Mouse (Mus musculus): ENCODE results near the gene March4. TPM values are rescaled to one million over a fixed set of nuclear protein-coding genes. Genes with fewer than 3 reads are reported as not detected.

Gene March4
- polyA plus RNA-seq, 1 experiment from 2014 or later = 0.15 TPM

GRCm38 (mm10) chr1:72409936-72410335 is 126.8 kb downstream of the March4 start:
- Histone ChIP-seq H3K4me3 (ENCODE audit: low read depth, low read length) (no peak overlapping the region), H3K27me3 (ENCODE audit: control insufficient read depth, insufficient read depth, low read length) (no peaks in the 10 kb centered on the region), H3K9me3 (ENCODE audit: control insufficient read depth, low read length) (no peaks in the 10 kb centered on the region), H3K27ac (ENCODE audit: low read depth, low read length) (no peak overlapping the region), H3K4me1 (replicated peaks; ENCODE audit: control insufficient read depth, insufficient read depth, low read length) (0 out of 2 replicates have a peak, but pooled peaks cover 3% of the 10 kb centered on the region), H3K36me3 (ENCODE audit: control insufficient read depth, insufficient read depth, low read length) (no peaks in the 10 kb centered on the region), H3K4me2 (ENCODE audit: low read depth, low read length, severe bottlenecking) (no peak overlapping the region), H3K9ac (ENCODE audit: low read length) (no peak overlapping the region)
- ATAC-seq (replicated peaks; ENCODE audit: low FRiP score) (no peak), DNase-seq (ENCODE audit: low spot score) (no peak)
- 88% methylated on average over 5 of the region's 5 CpGs for WGBS

GRCm38 (mm10) chr1:72406505-72407079 is 130.1 kb downstream of the March4 start:
- no peaks in the 10 kb centered on the region for H3K9me3 ChIP-seq (ENCODE audit: control insufficient read depth, low read length)
- 86% methylated on average over 14 of the region's 14 CpGs for WGBS

GRCm38 (mm10) chr1:72401331-72402069 is 135.2 kb downstream of the March4 start:
- H3K9me3 ChIP-seq (ENCODE audit: control insufficient read depth, low read length) = no peaks in the 10 kb centered on the region
- no peak for ATAC-seq (replicated peaks; ENCODE audit: low FRiP score)
- no peaks in the 10 kb centered on the region for H3K36me3 ChIP-seq (ENCODE audit: control insufficient read depth, insufficient read depth, low read length)
- H3K4me3 ChIP-seq (ENCODE audit: low read depth, low read length) = no peak overlapping the region
- no peak overlapping the region for H3K4me2 ChIP-seq (ENCODE audit: low read depth, low read length, severe bottlenecking)
- H3K27ac ChIP-seq (ENCODE audit: low read depth, low read length) = no peak overlapping the region
- WGBS = 76% methylated on average over 8 of the region's 8 CpGs
- no peak for DNase-seq (ENCODE audit: low spot score)
- no peaks in the 10 kb centered on the region for H3K27me3 ChIP-seq (ENCODE audit: control insufficient read depth, insufficient read depth, low read length)
- no peaks in the 10 kb centered on the region for H3K4me1 ChIP-seq (replicated peaks; ENCODE audit: control insufficient read depth, insufficient read depth, low read length)
- no peak overlapping the region for H3K9ac ChIP-seq (ENCODE audit: low read length)

More at GRCm38 (mm10) chr1:72406505-72407079, 130.1 kb downstream of the March4 start:
- Histone ChIP-seq H3K4me3 (ENCODE audit: low read depth, low read length) (no peak overlapping the region), H3K27me3 (ENCODE audit: control insufficient read depth, insufficient read depth, low read length) (no peaks in the 10 kb centered on the region), H3K27ac (ENCODE audit: low read depth, low read length) (no peak overlapping the region), H3K4me2 (ENCODE audit: low read depth, low read length, severe bottlenecking) (no peak overlapping the region), H3K9ac (ENCODE audit: low read length) (no peak overlapping the region), H3K36me3 (ENCODE audit: control insufficient read depth, insufficient read depth, low read length) (no peaks in the 10 kb centered on the region), H3K4me1 (replicated peaks; ENCODE audit: control insufficient read depth, insufficient read depth, low read length) (no peaks in the 10 kb centered on the region)
- ATAC-seq (replicated peaks; ENCODE audit: low FRiP score) (no peak), DNase-seq (ENCODE audit: low spot score) (no peak)

- no peak for ATAC-seq (replicated peaks; ENCODE audit: low FRiP score)
Measured at GRCm38 (mm10) chr1:72400616-72401015, 136.1 kb downstream of the March4 start.

GRCm38 (mm10) chr1:72399720-72400401 is 136.9 kb downstream of the March4 start:
- no peaks in the 10 kb centered on the region for H3K4me1 ChIP-seq (replicated peaks; ENCODE audit: control insufficient read depth, insufficient read depth, low read length)
- ATAC-seq (replicated peaks; ENCODE audit: low FRiP score) (no peak), DNase-seq (ENCODE audit: low spot score) (no peak)
- no peak overlapping the region for H3K27ac ChIP-seq (ENCODE audit: low read depth, low read length)
- no peaks in the 10 kb centered on the region for H3K27me3 ChIP-seq (ENCODE audit: control insufficient read depth, insufficient read depth, low read length)
- no peaks in the 10 kb centered on the region for H3K9me3 ChIP-seq (ENCODE audit: control insufficient read depth, low read length)
- no peak overlapping the region for H3K4me3 ChIP-seq (ENCODE audit: low read depth, low read length)
- no peaks in the 10 kb centered on the region for H3K36me3 ChIP-seq (ENCODE audit: control insufficient read depth, insufficient read depth, low read length)
- H3K9ac ChIP-seq (ENCODE audit: low read length) = no peak overlapping the region
- H3K4me2 ChIP-seq (ENCODE audit: low read depth, low read length, severe bottlenecking) = no peak overlapping the region
- 90% methylated on average over 8 of the region's 8 CpGs for WGBS

More at GRCm38 (mm10) chr1:72400616-72401015, 136.1 kb downstream of the March4 start:
- Histone ChIP-seq H3K36me3 (ENCODE audit: control insufficient read depth, insufficient read depth, low read length) (no peaks in the 10 kb centered on the region), H3K27ac (ENCODE audit: low read depth, low read length) (no peak overlapping the region), H3K27me3 (ENCODE audit: control insufficient read depth, insufficient read depth, low read length) (no peaks in the 10 kb centered on the region), H3K4me3 (ENCODE audit: low read depth, low read length) (no peak overlapping the region), H3K9ac (ENCODE audit: low read length) (no peak overlapping the region), H3K9me3 (ENCODE audit: control insufficient read depth, low read length) (no peaks in the 10 kb centered on the region), H3K4me1 (replicated peaks; ENCODE audit: control insufficient read depth, insufficient read depth, low read length) (no peaks in the 10 kb centered on the region), H3K4me2 (ENCODE audit: low read depth, low read length, severe bottlenecking) (no peak overlapping the region)
- 91% methylated on average over 9 of the region's 9 CpGs for WGBS
- no peak for DNase-seq (ENCODE audit: low spot score)

GRCm38 (mm10) chr1:72390420-72390819 is 146.3 kb downstream of the March4 start:
- Histone ChIP-seq H3K36me3 (ENCODE audit: control insufficient read depth, insufficient read depth, low read length) (no peaks in the 10 kb centered on the region), H3K4me2 (ENCODE audit: low read depth, low read length, severe bottlenecking) (no peak overlapping the region), H3K4me1 (replicated peaks; ENCODE audit: control insufficient read depth, insufficient read depth, low read length) (no peaks in the 10 kb centered on the region), H3K9me3 (ENCODE audit: control insufficient read depth, low read length) (no peaks in the 10 kb centered on the region), H3K27ac (ENCODE audit: low read depth, low read length) (no peak overlapping the region), H3K27me3 (ENCODE audit: control insufficient read depth, insufficient read depth, low read length) (no peaks in the 10 kb centered on the region), H3K4me3 (ENCODE audit: low read depth, low read length) (no peak overlapping the region), H3K9ac (ENCODE audit: low read length) (no peak overlapping the region)
- ATAC-seq (replicated peaks; ENCODE audit: low FRiP score) (no peak), DNase-seq (ENCODE audit: low spot score) (no peak)
- WGBS = 83% methylated on average over 4 of the region's 4 CpGs

- Histone ChIP-seq H3K4me1 (replicated peaks; ENCODE audit: control insufficient read depth, insufficient read depth, low read length) (no peaks in the 10 kb centered on the region), H3K4me3 (ENCODE audit: low read depth, low read length) (no peak overlapping the region), H3K27ac (ENCODE audit: low read depth, low read length) (no peak overlapping the region), H3K9ac (ENCODE audit: low read length) (no peak overlapping the region), H3K4me2 (ENCODE audit: low read depth, low read length, severe bottlenecking) (no peak overlapping the region), H3K36me3 (ENCODE audit: control insufficient read depth, insufficient read depth, low read length) (no peaks in the 10 kb centered on the region; the same call in 1 of the 2 replicates), H3K9me3 (ENCODE audit: control insufficient read depth, low read length) (no peaks in the 10 kb centered on the region), H3K27me3 (ENCODE audit: control insufficient read depth, insufficient read depth, low read length) (no peaks in the 10 kb centered on the region)
- WGBS = 87% methylated on average over 5 of the region's 5 CpGs
- DNase-seq (ENCODE audit: low spot score) (no peak), ATAC-seq (replicated peaks; ENCODE audit: low FRiP score) (no peak)
Measured at GRCm38 (mm10) chr1:72383651-72384050, 153.1 kb downstream of the March4 start.

- Histone ChIP-seq H3K36me3 (ENCODE audit: control insufficient read depth, insufficient read depth, low read length) (no peaks in the 10 kb centered on the region; the same call in 1 of the 2 replicates), H3K9me3 (ENCODE audit: control insufficient read depth, low read length) (no peaks in the 10 kb centered on the region), H3K4me3 (ENCODE audit: low read depth, low read length) (no peak overlapping the region), H3K27me3 (ENCODE audit: control insufficient read depth, insufficient read depth, low read length) (no peaks in the 10 kb centered on the region), H3K27ac (ENCODE audit: low read depth, low read length) (no peak overlapping the region), H3K4me2 (ENCODE audit: low read depth, low read length, severe bottlenecking) (no peak overlapping the region), H3K4me1 (replicated peaks; ENCODE audit: control insufficient read depth, insufficient read depth, low read length) (no peaks in the 10 kb centered on the region), H3K9ac (ENCODE audit: low read length) (no peak overlapping the region)
- WGBS = 93% methylated on average over 7 of the region's 7 CpGs
- ATAC-seq (replicated peaks; ENCODE audit: low FRiP score) (no peak), DNase-seq (ENCODE audit: low spot score) (no peak)
Measured at GRCm38 (mm10) chr1:72383056-72383455, 153.7 kb downstream of the March4 start.
